Mouse (Mus musculus) ZHBTc4 (cell line): ENCODE measurements around the gene Tmem231.

ENCODE experiments used
- DNase-seq: peaks from one replicate; pipeline ENCODE4 v3.0.0-alpha.2; 2011; ENCODE audit warnings: low read depth, low spot score

Gene Tmem231

DNA sequence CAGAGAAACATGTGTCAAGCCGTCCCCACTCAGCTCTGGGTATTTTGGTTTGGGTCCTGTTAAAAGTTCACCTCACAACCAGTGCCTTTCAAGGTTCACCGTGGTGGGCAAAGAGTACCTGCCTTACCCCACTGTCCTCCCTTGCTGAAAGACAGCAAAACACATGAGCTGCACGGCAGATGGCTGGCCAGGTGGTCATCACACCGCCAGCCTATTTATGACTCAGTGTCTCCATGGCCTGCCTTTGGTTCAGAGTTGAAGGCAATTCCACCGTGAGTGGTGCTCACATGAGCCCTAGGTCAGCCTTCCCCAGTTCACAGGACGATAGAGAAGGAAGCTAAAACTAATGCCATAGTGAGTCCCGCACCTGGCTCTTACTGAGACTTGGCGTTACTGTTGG, 14.3 kb upstream of the Tmem231 start:
- no peak for DNase-seq

- DNase-seq = no peak
These were observed 13.5 kb upstream of the Tmem231 start for GRCm38 (mm10) chr8:111947144-111947543.

- peak; percentile 90 for DNase-seq
These were observed 9.9 kb upstream of the Tmem231 start for GRCm38 (mm10) chr8:111943544-111943943.

- DNase-seq = peak; percentile 78
These were observed 7.4 kb upstream of the Tmem231 start for GRCm38 (mm10) chr8:111941101-111941454.

GRCm38 (mm10) chr8:111940171-111941100, 6.8 kb upstream of the Tmem231 start, which contains the start of gene Gabarapl2:
Gene Gabarapl2, plus strand, starts transcription at chr8:111940703.
- peak; percentile 99 for DNase-seq

GRCm38 (mm10) chr8:111939516-111940142, 5.9 kb upstream of the Tmem231 start:
- DNase-seq = peak; percentile 88

GRCm38 (mm10) chr8:111938076-111938985, 4.7 kb upstream of the Tmem231 start:
- peak; percentile 78 for DNase-seq

- DNase-seq = peak; percentile 34
These were observed 3.5 kb upstream of the Tmem231 start for GRCm38 (mm10) chr8:111937184-111937583.

DNA sequence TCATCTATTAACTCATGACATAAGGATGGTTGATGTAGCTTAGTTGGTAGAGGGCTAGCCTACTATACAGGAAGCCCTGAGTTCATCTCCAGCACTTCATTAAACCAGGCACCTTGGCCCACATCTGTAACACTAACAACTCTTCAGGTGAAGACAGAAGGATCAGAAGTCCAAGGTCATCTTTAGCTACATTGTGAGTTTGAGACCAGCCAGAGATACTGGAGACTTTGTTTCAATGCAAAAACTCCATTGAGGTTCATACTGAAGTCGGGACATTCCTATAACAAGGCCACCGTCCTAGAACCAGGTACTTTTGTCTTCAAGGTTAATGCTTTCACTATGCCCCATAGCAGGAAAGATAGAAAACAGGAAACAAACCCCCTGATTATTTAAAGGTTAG, 520 bp upstream of the Tmem231 start:
- peak; percentile 23 for DNase-seq

GRCm38 (mm10) chr8:111932580-111933336, 923 bp downstream of the Tmem231 start:
- DNase-seq = peak; percentile 91

GRCm38 (mm10) chr8:111931721-111932120, 2.0 kb downstream of the Tmem231 start:
- peak; percentile 56 for DNase-seq

DNA sequence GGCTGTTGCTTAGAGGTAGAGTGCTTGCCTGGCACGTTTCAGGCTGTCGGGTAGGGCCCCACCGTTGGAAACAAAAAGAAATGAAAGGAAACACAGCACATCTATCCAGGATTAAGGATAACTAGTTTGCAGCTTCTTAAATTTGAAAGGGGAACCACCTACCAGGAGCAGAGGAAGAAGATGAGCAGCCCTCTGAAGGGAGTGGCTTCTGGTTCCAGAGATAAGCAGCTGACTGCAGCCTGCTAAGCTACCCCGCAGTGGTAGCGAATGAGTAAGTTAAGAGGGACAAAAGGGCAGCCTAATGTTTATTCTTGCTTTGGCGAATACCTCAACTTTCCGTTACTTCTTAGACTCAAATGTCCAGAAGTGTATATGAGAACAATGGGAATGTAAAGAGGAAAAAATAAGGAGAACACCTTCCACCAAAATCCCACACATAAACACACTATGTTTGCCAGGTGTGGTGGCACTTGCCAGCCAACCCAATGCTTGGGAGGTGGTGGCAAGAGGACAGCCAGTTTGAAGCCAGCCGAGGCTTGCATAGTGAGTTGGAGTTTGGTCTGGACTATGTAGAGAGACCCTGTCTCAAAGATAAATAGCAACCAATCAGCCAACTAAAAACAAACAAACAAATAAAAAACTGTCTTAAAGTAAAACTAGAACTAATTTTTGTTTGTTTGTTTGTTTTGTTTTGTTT, 3.9 kb downstream of the Tmem231 start:
- no peak for DNase-seq

DNA sequence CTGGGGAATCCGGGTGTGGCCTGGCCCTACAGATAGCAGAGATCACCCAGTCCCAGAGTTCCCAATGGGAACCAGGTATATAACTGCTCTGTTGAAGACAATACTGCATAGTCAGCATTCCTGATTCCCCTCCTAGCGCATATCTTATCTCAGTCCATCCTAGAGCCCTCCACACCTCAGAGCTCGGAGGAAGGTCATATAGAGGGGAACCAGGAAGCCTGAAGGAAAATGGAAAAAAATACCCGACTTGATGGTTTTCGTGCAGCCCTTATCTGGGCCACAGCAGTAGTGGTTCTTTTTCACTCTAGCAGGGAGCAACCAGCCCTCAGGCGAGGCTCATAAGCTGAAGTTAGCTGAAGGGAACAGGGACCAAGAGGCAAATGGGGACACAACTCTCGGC, 8.7 kb downstream of the Tmem231 start:
- peak; percentile 80 for DNase-seq

DNA sequence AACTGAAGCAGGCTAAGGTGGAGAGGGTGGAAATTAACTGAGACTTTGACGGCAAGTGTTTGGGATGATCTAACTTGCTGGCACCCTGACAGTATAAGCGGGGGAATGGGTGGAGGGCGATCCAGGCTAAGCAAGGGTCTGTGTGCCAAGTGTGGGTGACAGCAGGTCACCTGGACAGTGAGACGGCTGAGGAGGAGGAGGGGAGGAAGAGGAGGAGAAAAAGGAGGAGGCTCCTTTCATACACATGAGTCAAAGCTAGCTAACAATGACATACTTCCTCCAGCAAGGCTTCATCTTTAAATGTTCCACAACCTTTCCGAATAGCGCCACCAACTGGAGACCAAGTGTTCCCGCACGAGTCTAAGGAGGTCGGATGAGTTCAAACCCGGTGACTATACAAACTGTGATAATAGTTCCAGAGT, 10.3 kb downstream of the Tmem231 start:
- peak; percentile 90 for DNase-seq

GRCm38 (mm10) chr8:111920971-111921370, 12.7 kb downstream of the Tmem231 start:
- peak; percentile 74 for DNase-seq

DNA sequence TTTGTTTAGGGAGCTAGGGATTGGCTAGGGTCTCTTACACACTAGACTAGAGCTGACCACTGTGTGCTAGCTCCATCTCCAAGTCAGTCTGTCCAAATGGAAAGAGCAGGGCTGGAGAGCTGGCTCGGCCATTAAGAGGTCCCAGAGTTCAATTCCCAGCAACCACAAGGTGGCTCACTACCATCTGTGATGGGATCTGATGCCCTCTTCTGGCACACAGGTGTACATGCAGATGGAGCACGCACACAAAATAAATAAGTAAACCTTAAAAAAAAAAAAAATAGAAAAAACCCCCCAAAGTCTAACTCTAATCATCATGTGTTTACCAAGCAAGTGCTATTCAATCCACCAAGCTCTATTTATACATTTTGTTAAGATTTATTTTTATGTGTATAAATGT, 14.0 kb downstream of the Tmem231 start:
- DNase-seq = peak; percentile 80

- peak; percentile 83 for DNase-seq
These were observed 20.7 kb downstream of the Tmem231 start for GRCm38 (mm10) chr8:111912860-111913432.

- DNase-seq = no peak
These were observed 22.1 kb downstream of the Tmem231 start for GRCm38 (mm10) chr8:111911572-111911971.

- DNase-seq = peak; percentile 72
These were observed 23.8 kb downstream of the Tmem231 start, which contains the start of gene Chst5 for GRCm38 (mm10) chr8:111909621-111910450. Gene Chst5, minus strand, starts transcription at chr8:111910447.
